Mouse (Mus musculus) megakaryocyte, embryonic 14.5 days (primary cell): ENCODE measurements around the gene Tmem125.

ENCODE experiments used
- FLI1 ChIP-seq: IDR thresholded peaks from 2 replicates; pipeline ENCODE4 v1.6.1; 2012; ENCODE audit warnings: low read length, inconsistent platforms, mixed read lengths
- GATA1 ChIP-seq: IDR thresholded peaks from 3 replicates; pipeline ENCODE4 v1.6.1; 2012; ENCODE audit warnings: mixed read lengths, low read length, inconsistent platforms, borderline replicate concordance

- TF ChIP-seq GATA1 (no peak), FLI1 (no peak)
Observed at GRCm38 (mm10) chr4:118505551-118505950, 38.3 kb downstream of the Tmem125 start.
